Mouse (Mus musculus): ENCODE measurements around the gene Oxt. TPM values are rescaled to one million over a fixed set of nuclear protein-coding genes. Genes with fewer than 3 reads are reported as not detected.
"Not testable (repeated sequence)": the region's sequence is repeated elsewhere in the genome, so short reads cannot be mapped to it uniquely, and the experiment has no call there.

The Oxt gene
- polyA plus RNA-seq, 1 experiment from 2014 or later = not detected

DNA sequence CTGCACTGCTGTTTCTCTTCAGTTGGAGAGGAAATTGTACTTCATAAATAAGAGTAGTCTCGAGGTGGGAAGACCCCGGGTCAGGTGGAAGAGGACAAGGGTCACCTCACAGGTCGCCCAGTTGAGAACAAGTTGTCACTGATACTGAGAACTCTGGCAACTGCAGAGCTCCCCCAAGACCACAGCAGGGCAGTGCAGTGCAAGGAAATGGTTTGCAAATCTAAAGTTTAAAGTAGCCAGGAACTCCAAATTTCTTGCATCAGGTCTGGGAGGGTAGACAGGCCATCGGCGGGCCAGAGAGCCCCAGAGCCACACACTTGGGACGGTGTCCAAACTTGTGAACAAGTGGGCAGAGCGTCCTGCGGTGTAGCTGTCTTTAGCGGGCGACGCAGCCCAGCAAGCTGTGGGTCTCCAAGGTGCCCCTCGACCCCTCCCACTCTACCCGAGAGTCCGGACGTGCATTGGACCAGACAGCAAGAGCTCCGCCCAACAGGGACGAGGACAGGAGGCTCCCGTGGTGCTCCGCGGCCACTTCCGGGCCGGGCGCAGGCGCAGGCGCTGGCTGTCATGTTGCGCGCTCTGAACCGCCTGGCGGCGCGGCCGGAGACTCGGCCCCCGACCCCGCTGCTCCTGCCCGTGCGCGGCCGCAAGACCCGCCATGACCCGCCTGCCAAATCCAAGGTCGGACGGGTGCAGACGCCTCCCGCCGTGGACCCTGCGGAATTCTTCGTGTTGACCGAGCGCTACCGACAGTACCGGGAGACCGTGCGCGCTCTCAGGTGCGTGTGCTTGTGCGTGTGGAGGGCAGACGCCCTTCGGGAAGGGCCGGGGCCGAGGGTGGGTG is 12.5 kb upstream of the Oxt start, which contains the start of gene Mrps26:
Gene Mrps26 (plus strand): TSS at position 531 of the 844 bp plus-strand sequence.
- peak; percentile 91 for DNase-seq (ENCODE audit: low spot score)
- WGBS = under 1% methylated on average over 61 of the region's 61 CpGs
- Histone ChIP-seq H3K27me3 (ENCODE audit: low read depth, poor library complexity, severe bottlenecking) (no peaks in the 10 kb centered on the region), H3K4me3 (peak within 1 kb of the TSS; percentile 86), H3K36me3 (peaks cover 25% of the 10 kb centered on the region), H3K27ac (peak within 1 kb of the TSS; percentile 83), H3K4me1 (peaks cover 22% of the 10 kb centered on the region), H3K9me3 (replicated peaks) (no peaks in the 10 kb centered on the region)

DNA sequence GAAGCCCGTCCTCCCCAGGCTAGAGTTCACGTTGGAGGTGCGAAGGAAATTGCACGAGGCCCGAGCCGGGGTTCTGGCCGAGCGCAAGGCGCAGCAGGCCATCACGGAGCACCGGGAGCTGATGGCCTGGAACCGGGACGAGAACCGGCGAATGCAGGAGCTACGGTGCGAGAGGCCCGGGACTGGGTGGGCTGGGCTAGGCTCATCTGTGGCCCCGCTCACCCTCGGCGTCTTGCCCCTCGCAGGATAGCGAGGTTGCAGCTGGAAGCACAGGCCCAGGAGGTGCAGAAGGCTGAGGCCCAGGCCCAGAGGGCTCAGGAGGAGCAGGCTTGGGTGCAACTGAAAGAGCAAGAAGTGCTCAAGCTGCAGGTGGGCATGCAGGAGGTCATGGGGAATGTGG is 11.9 kb upstream of the Oxt start:
- 2% methylated on average over 23 of the region's 23 CpGs for WGBS
- Histone ChIP-seq H3K27ac (peak overlapping the region; percentile 83), H3K27me3 (ENCODE audit: low read depth, poor library complexity, severe bottlenecking) (no peaks in the 10 kb centered on the region), H3K36me3 (peaks cover 24% of the 10 kb centered on the region), H3K4me3 (peak overlapping the region; percentile 86), H3K9me3 (replicated peaks) (no peaks in the 10 kb centered on the region), H3K4me1 (peaks cover 22% of the 10 kb centered on the region)
- DNase-seq (ENCODE audit: low spot score) = no peak

DNA sequence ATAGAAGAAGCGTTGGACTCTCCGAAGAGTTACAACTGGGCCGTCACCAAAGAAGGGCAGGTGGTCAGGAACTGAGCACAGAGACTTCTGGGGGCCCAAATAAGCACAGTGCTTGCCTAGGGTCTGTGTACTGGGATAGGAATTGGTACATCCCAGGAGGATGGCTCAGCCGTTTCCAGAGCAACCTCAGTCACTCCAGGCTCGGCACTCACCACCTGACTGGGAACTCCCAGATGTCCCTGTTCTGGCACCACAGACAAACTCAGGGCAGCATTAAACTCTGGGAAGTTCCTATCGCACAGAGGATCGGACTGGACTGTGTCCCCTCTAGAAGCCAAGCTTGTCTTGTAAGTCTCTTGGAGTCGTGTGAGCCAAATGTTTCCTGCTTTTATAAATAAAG is 11.0 kb upstream of the Oxt start:
- Histone ChIP-seq H3K36me3 (peaks cover 24% of the 10 kb centered on the region), H3K4me1 (peaks cover 22% of the 10 kb centered on the region), H3K27ac (no peak overlapping the region), H3K27me3 (ENCODE audit: low read depth, poor library complexity, severe bottlenecking) (no peaks in the 10 kb centered on the region), H3K9me3 (replicated peaks) (no peaks in the 10 kb centered on the region), H3K4me3 (peak overlapping the region; percentile 86; the same call in 1 of the 2 replicates)
- no peak for DNase-seq (ENCODE audit: low spot score)
- 84% methylated on average over 8 of the region's 8 CpGs for WGBS

DNA sequence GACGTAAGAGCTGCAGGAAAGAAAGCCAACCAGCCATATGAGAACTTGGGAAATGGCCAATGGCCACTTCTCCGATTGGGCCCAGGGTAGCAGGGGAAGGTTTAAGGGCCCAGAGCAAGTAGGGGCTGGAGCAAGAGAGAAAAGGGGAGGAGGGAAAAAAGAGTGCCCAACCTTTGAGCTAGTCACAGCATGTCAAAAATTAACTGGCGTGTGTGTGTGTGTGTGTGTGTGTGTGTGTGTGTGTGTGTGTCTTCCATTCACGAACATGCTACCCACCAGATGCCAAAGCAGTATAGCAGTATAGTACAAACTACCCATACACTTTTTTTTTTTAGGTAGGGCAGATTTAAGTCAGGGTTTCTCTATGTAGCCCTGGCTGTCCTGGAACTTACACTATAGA is 7.1 kb upstream of the Oxt start:
- WGBS = 87% methylated on average over 4 of the region's 4 CpGs
- Histone ChIP-seq H3K4me3 (no peak overlapping the region), H3K9me3 (replicated peaks) (no peaks in the 10 kb centered on the region), H3K27me3 (ENCODE audit: low read depth, poor library complexity, severe bottlenecking) (peaks cover 7% of the 10 kb centered on the region), H3K36me3 (peaks cover 24% of the 10 kb centered on the region), H3K27ac (no peak overlapping the region), H3K4me1 (peaks cover 12% of the 10 kb centered on the region)
- DNase-seq (ENCODE audit: low spot score) = no peak

DNA sequence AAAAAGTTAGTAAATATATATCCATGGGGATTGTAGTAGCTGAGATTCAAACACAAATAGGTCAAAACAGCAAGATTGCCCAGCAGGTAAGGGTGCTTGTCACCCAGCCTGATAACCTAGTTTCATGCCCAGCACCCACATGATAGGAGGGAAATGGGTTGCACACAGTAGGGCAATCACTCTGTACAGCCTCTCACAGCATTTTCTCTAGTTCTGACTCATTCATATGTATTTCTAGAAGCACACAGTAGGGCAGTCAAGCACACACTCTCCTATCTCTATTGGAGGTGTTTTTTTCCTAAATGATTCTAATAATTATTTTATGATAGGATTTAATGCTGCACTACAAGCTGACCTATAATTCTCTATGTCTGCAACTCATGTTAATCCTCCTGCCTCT is 6.0 kb upstream of the Oxt start:
- DNase-seq (ENCODE audit: low spot score) = no peak
- no peaks in the 10 kb centered on the region for H3K9me3 ChIP-seq (replicated peaks)
- H3K27ac ChIP-seq = no peak overlapping the region
- peaks cover 23% of the 10 kb centered on the region for H3K36me3 ChIP-seq
- H3K4me3 ChIP-seq = no peak overlapping the region
- peaks cover 2% of the 10 kb centered on the region for H3K4me1 ChIP-seq
- H3K27me3 ChIP-seq (ENCODE audit: low read depth, poor library complexity, severe bottlenecking) = peaks cover 15% of the 10 kb centered on the region

DNA sequence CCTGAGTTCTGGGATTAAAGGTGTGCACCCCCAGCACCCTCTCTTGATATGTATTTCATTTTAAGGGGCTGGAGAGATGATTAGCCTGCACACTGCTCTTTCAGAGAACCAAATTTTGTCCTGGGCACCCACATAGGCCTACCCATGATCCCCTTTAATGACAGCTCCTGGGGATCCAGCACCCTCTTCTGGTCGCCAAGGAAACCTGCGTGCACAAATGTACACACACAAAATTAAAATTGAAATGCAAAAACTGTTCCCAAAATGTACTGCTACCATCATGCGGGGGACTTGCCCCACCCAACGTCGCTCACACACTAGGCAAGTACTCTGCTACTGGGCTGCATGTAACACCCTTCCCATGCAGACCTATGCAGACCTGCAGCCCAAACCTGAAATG is 1.0 kb upstream of the Oxt start:
- Histone ChIP-seq H3K9me3 (replicated peaks) (no peaks in the 10 kb centered on the region), H3K27me3 (ENCODE audit: low read depth, poor library complexity, severe bottlenecking) (peaks cover 66% of the 10 kb centered on the region), H3K36me3 (no peaks in the 10 kb centered on the region), H3K4me1 (peaks cover 18% of the 10 kb centered on the region), H3K4me3 (no peak overlapping the region), H3K27ac (no peak overlapping the region)
- WGBS = 79% methylated on average over 5 of the region's 5 CpGs
- no peak for DNase-seq (ENCODE audit: low spot score)

DNA sequence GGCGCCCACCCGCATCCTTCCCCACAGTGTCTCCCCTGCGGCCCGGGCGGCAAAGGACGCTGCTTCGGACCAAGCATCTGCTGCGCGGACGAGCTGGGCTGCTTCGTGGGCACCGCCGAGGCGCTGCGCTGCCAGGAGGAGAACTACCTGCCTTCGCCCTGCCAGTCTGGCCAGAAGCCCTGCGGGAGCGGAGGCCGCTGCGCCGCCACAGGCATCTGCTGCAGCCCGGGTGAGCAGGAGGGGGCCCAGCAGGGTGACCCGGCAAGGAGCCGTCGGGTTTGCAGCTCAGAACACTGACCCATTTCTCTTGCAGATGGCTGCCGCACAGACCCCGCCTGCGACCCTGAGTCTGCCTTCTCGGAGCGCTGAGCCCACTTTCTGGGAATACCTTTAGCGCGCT is 591 bp downstream of the Oxt start:
- Histone ChIP-seq H3K4me1 (peaks cover 31% of the 10 kb centered on the region), H3K4me3 (peak overlapping the region; percentile 40), H3K27me3 (ENCODE audit: low read depth, poor library complexity, severe bottlenecking) (peaks cover 82% of the 10 kb centered on the region)
- H3K9me3 ChIP-seq (replicated peaks); H3K36me3 ChIP-seq; H3K27ac ChIP-seq: not testable (repeated sequence)
- peak; percentile 57 for DNase-seq (ENCODE audit: low spot score)
- WGBS = 2% methylated on average over 32 of the region's 32 CpGs

DNA sequence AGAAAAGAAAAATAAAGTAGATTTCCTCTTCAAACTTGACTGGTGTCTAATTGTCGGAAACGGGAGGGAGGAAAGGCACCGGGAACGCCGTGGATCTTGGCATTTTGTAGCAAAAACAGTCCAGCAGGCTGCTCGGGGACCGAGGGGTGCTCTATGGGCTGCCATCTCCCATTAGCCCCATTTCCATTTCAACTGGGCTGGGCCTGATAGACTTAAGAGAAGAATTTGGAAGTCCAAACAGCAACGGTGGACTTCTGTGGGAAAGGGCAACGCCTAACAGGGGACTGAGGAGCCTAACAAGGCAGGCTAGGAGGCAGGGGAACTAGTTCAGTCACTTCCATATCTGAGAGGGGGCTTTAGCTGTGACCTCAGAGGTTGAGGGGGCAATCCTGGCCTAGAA is 1.0 kb downstream of the Oxt start:
- peaks cover 31% of the 10 kb centered on the region for H3K4me1 ChIP-seq
- no peak overlapping the region for H3K27ac ChIP-seq
- WGBS = 5% methylated on average over 9 of the region's 9 CpGs
- H3K27me3 ChIP-seq (ENCODE audit: low read depth, poor library complexity, severe bottlenecking) = peaks cover 86% of the 10 kb centered on the region
- H3K4me3 ChIP-seq = peak overlapping the region; percentile 40; the same call in 1 of the 2 replicates
- peak; percentile 44 for DNase-seq (ENCODE audit: low spot score)
- no peaks in the 10 kb centered on the region for H3K36me3 ChIP-seq
- no peaks in the 10 kb centered on the region for H3K9me3 ChIP-seq (replicated peaks)

DNA sequence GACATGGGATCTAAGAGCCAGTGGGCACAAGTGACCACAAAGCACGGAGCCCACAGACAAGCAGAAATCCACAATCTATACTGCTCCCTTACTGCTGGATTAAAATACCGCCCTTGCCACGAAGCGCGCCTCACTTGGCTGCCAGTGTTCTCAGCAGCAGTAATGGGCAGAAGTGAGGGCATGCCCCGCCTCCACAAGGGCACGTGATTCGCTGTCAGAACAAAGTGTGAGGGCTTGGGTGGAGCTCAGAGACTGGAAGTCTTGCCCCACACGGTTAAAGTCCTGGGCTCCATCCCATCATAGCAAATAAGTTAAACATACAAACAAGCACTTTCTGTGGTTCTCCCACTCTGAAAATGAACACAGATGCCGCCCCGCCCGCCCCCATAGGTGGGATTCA is 1.7 kb downstream of the Oxt start:
- WGBS = 4% methylated on average over 12 of the region's 12 CpGs
- H3K36me3 ChIP-seq = no peaks in the 10 kb centered on the region
- H3K4me1 ChIP-seq = peaks cover 35% of the 10 kb centered on the region
- peak; percentile 47 for DNase-seq (ENCODE audit: low spot score)
- H3K9me3 ChIP-seq (replicated peaks) = no peaks in the 10 kb centered on the region
- peaks cover 92% of the 10 kb centered on the region for H3K27me3 ChIP-seq (ENCODE audit: low read depth, poor library complexity, severe bottlenecking)
- no peak overlapping the region for H3K27ac ChIP-seq
- H3K4me3 ChIP-seq = peak overlapping the region; percentile 23

DNA sequence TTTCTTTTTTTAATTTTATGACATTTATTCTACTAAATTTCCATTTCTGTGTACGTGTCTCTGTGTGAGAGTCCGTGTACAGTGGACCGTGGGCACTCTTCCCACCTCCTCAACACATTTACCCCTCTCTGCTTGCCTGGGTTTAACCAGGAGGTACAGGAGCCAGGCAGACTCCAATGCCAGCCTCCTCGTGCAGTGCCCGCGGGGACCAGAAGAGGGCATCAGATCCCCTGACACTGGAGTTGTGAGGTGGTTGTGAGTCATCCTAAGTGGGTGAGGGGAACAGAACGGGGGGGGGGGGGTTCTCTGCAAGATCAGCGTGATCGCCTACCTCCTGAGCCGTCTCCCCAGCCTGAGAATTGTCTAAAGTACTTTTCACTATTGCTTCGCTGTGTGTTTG is 2.2 kb downstream of the Oxt start:
- peaks cover 97% of the 10 kb centered on the region for H3K27me3 ChIP-seq (ENCODE audit: low read depth, poor library complexity, severe bottlenecking)
- H3K36me3 ChIP-seq = no peaks in the 10 kb centered on the region
- WGBS = 10% methylated on average over 11 of the region's 11 CpGs
- DNase-seq (ENCODE audit: low spot score) = peak; percentile 72
- H3K9me3 ChIP-seq (replicated peaks) = no peaks in the 10 kb centered on the region
- H3K4me3 ChIP-seq = no peak overlapping the region
- peaks cover 38% of the 10 kb centered on the region for H3K4me1 ChIP-seq
- no peak overlapping the region for H3K27ac ChIP-seq

DNA sequence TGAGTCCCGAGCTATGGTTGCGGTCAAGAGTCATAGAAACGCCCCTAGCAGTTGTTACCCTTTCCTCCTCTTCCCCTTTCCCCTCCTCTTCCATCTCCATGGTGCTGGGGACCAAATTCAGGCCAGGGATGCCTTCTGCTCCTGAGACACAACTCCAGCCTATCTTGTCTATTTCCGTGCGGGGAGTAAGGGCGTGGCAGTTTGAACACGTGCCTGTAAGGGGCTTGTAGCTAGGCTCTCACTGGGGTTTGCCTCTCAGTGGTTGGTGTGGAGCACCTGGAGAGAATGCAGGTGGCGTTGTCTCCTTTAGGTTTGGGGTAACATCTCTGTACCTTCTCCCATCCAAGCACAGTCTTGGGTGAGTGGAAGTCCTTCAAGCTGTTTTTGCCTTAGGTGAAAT is 3.8 kb downstream of the Oxt start:
- H3K9me3 ChIP-seq (replicated peaks) = no peaks in the 10 kb centered on the region
- H3K4me1 ChIP-seq = peaks cover 38% of the 10 kb centered on the region
- H3K36me3 ChIP-seq = no peaks in the 10 kb centered on the region
- H3K4me3 ChIP-seq = no peak overlapping the region
- DNase-seq (ENCODE audit: low spot score) = no peak
- peaks cover 98% of the 10 kb centered on the region for H3K27me3 ChIP-seq (ENCODE audit: low read depth, poor library complexity, severe bottlenecking)
- WGBS = 8% methylated on average over 8 of the region's 8 CpGs
- no peak overlapping the region for H3K27ac ChIP-seq

DNA sequence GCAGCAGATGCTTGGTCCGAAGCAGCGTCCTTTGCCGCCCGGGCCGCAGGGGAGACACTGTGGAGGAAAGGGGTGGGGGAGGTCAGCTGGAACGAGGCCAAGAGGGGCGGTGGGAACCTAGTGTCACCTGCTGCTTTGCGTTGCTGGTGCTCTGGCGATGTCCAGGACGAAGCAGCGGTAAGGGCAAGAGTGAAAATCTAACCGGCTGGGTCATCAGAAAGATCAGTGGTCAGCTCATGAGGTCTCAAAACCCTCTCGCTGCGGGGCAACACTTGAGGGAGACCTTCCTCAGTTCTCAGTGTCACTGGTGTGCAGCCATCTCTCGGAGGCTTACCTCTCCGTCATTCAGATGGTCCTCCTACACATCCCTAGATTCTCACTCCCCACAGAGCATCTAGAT is 5.2 kb downstream of the Oxt start:
- peak overlapping the region; percentile 41 for H3K4me3 ChIP-seq
- no peak for DNase-seq (ENCODE audit: low spot score)
- peaks cover 84% of the 10 kb centered on the region for H3K27me3 ChIP-seq (ENCODE audit: low read depth, poor library complexity, severe bottlenecking)
- WGBS = 3% methylated on average over 16 of the region's 16 CpGs
- H3K27ac ChIP-seq = no peak overlapping the region
- H3K9me3 ChIP-seq (replicated peaks) = no peaks in the 10 kb centered on the region
- H3K36me3 ChIP-seq = no peaks in the 10 kb centered on the region
- H3K4me1 ChIP-seq = peaks cover 35% of the 10 kb centered on the region

DNA sequence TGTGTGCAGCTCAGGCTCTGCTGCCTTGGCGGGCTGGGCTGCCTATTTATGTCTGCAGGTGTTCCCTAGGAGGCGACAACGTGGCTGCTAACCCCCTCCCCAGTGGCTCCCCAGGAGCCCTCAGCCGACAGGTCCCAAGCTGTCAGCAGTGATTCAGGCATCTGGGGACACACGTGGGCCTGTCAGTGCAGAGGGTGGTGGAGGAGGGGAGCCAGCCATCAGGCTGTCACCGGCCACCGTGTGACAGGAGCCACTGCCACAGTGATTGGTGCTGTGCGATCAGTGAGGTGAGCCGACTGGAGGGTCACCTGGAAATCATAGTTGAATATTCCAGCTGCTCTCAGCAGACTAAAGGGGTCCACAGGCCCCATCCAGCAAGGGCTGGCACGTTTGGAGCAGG is 6.6 kb downstream of the Oxt start, which contains the start of gene Avp:
Gene Avp (minus strand): TSS at position 3 of the 400 bp plus-strand sequence.
- Histone ChIP-seq H3K27ac (0 out of 2 replicates have a peak within 1 kb of the TSS, but pooled peaks have one; percentile 14), H3K27me3 (ENCODE audit: low read depth, poor library complexity, severe bottlenecking) (peaks cover 70% of the 10 kb centered on the region), H3K4me3 (no peak within 1 kb of the TSS), H3K9me3 (replicated peaks) (no peaks in the 10 kb centered on the region), H3K4me1 (peaks cover 23% of the 10 kb centered on the region), H3K36me3 (no peaks in the 10 kb centered on the region)
- 39% methylated on average over 10 of the region's 10 CpGs for WGBS
- DNase-seq (ENCODE audit: low spot score) = no peak

Data from limb, embryonic 10.5 days (tissue).